Mouse (Mus musculus): Measurements from ENCODE around the gene Usp19.

DNA sequence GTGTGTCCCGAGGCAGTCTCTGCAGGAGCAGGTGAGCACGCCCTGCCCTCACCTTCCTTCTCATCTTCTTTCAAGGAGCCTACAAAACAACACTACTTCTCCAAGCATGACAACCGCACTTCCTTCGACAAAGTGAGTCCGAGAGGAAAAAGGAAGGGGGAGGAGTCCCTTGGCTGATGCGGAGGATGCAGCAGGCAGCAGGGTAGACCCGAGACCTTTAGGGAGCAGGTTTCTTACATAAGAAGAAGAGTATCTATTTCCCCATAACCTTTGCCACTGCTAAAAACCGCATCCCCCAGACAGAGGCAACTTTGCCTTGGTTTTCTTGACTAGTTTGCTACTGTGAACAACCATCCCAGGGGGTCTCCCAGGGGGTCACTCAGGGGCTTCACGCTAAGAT is 45.3 kb upstream of the Usp19 start:
- TF ChIP-seq GATA1 (IDR thresholded peaks at IDR 0.05; ENCODE audit: low read length) (no peak), TAL1 (IDR thresholded peaks at IDR 0.05; ENCODE audit: low read length) (no peak)

Data from erythroblast, embryonic 14.5 days (primary cell).